Mouse (Mus musculus) cerebral cortex, adult 2 months (tissue): Measurements from ENCODE around the gene Fstl4.

Experiments used
- WGBS: fragments of 180-500 bp; shearing (Covaris S2); methylation state at CpG from one replicate; pipeline ENCODE4 v1.1.7; 2018; 5-methylcytosine and 5-hydroxymethylcytosine counted together

Fstl4 gene

DNA sequence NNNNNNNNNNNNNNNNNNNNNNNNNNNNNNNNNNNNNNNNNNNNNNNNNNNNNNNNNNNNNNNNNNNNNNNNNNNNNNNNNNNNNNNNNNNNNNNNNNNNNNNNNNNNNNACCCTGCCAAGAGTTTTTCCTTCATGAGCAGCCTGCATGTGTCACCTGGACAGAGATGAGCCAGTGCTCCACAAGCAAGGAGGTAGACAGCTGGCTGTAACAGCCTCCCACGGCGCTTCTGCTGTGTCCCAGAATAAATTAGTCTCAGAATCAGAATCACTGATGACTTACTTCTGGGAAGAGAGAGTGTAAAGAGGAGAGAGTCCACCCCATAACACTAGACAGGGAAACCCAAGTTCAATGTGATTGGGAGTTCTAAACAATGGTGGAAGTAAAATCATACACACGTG lies 464.6 kb downstream of the Fstl4 start:
- WGBS, result 51% methylated on average over 3 of the region's 3 CpGs

DNA sequence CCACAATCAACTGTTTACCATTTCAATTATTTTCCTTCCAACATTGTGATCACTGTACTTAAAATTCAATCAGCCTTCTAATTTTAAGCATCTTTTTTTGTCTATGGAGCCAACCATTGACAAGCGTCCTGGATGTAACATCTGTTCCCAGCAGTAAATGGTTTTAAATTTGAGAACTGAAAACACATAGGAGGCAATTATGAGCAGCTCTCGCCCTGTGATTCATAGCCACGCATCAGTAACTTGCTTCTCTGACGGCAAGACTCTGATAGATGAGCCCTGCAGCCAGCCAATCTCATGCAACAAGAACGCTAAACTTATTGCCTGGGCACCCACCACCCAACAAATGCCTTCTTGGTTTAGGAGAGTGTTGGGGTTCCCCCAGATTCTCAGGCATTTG lies 467.4 kb downstream of the Fstl4 start:
- 51% methylated on average over 5 of the region's 5 CpGs for WGBS

GRCm38 (mm10) chr11:53233590-53233989 lies 469.2 kb downstream of the Fstl4 start:
- 76% methylated on average over 9 of the region's 9 CpGs for WGBS
